Mouse (Mus musculus) ovary, postnatal 14 days (tissue): ENCODE measurements at regions not wholly inside any gene's neighbourhood (a gene's known extent, or its start where the extent isn't known, plus 50 kb on each side); places are given as distances from the start of the nearest gene placed in this dataset.

Source experiments
- DNase-seq: peaks from one replicate; pipeline ENCODE4 v3.0.0; 2022; ENCODE audit warnings: low spot score

GRCm38 (mm10) chr15:37166744-37167143 is 159.2 kb upstream of the Zfp706 start:
- DNase-seq: no peak

GRCm38 (mm10) chr15:37165887-37166507 is 158.4 kb upstream of the Zfp706 start:
- DNase-seq: no peak

- no peak for DNase-seq
Observed at GRCm38 (mm10) chr15:37165216-37165615, 157.6 kb upstream of the Zfp706 start.

- no peak for DNase-seq
Observed at GRCm38 (mm10) chr15:37164191-37165135, 156.9 kb upstream of the Zfp706 start.

GRCm38 (mm10) chr15:37159956-37160355 is 152.4 kb upstream of the Zfp706 start:
- DNase-seq: no peak

GRCm38 (mm10) chr15:37159349-37159748 is 151.8 kb upstream of the Zfp706 start:
- DNase-seq: no peak

GRCm38 (mm10) chr15:37157386-37157785 is 149.8 kb upstream of the Zfp706 start:
- no peak for DNase-seq

- no peak for DNase-seq
Observed at GRCm38 (mm10) chr15:37154934-37155333, 147.4 kb upstream of the Zfp706 start.

- DNase-seq: no peak
Observed at GRCm38 (mm10) chr15:37153177-37153576, 145.6 kb upstream of the Zfp706 start.

- DNase-seq: peak; percentile 47
Observed at GRCm38 (mm10) chr15:37135590-37136164, 128.1 kb upstream of the Zfp706 start.

GRCm38 (mm10) chr15:37134913-37135589 is 127.5 kb upstream of the Zfp706 start:
- DNase-seq: no peak

GRCm38 (mm10) chr15:37134386-37134785 is 126.8 kb upstream of the Zfp706 start:
- DNase-seq: no peak

- no peak for DNase-seq
Observed at GRCm38 (mm10) chr15:37133916-37134315, 126.3 kb upstream of the Zfp706 start.

- no peak for DNase-seq
Observed at GRCm38 (mm10) chr15:37127681-37128080, 120.1 kb upstream of the Zfp706 start.

GRCm38 (mm10) chr15:37127170-37127569 is 119.6 kb upstream of the Zfp706 start:
- no peak for DNase-seq

- DNase-seq: no peak
Observed at GRCm38 (mm10) chr15:37125823-37126222, 118.2 kb upstream of the Zfp706 start.

- no peak for DNase-seq
Observed at GRCm38 (mm10) chr15:37124951-37125350, 117.4 kb upstream of the Zfp706 start.

GRCm38 (mm10) chr15:37124299-37124698 is 116.7 kb upstream of the Zfp706 start:
- no peak for DNase-seq

GRCm38 (mm10) chr15:37120381-37120780 is 112.8 kb upstream of the Zfp706 start:
- DNase-seq: peak; percentile 83

GRCm38 (mm10) chr15:37114119-37114518 is 106.5 kb upstream of the Zfp706 start:
- peak; percentile 56 for DNase-seq

GRCm38 (mm10) chr15:37110462-37110861 is 102.9 kb upstream of the Zfp706 start:
- DNase-seq: no peak

- DNase-seq: no peak
Observed at GRCm38 (mm10) chr15:37102035-37102555, 94.5 kb upstream of the Zfp706 start.
